Mouse (Mus musculus) myocyte (in vitro differentiated cells): ENCODE measurements at regions not wholly inside any gene's neighbourhood (a gene's known extent, or its start where the extent isn't known, plus 50 kb on each side); places are given as distances from the start of the nearest gene placed in this dataset.

ENCODE experiments used
- H3K27me3 ChIP-seq: one replicate; pipeline ENCODE4 v1.6.1; 2011; ENCODE audit not compliant: control insufficient read depth, insufficient read depth, insufficient read length
- H3K36me3 ChIP-seq: one replicate; pipeline ENCODE4 v1.6.1; 2011; ENCODE audit not compliant: control insufficient read depth, insufficient read depth
- H3K4me2 ChIP-seq: one replicate; pipeline ENCODE4 v1.6.1; 2011; ENCODE audit warnings: low read depth, control low read depth
- H3K4me3 ChIP-seq: one replicate; pipeline ENCODE4 v1.5.1; 2011; ENCODE audit warnings: mild to moderate bottlenecking, control low read depth, moderate library complexity
- H3K79me2 ChIP-seq: one replicate; pipeline ENCODE4 v1.6.1; 2011; ENCODE audit not compliant: control insufficient read depth, insufficient read depth
- H3ac ChIP-seq: one replicate; pipeline ENCODE4 v1.6.1; 2011; ENCODE audit not compliant: control insufficient read depth, insufficient read length
- CEBPB ChIP-seq: IDR thresholded peaks from 2 replicates; pipeline ENCODE4 v1.6.1; 2011; ENCODE audit warnings: mild to moderate bottlenecking, moderate library complexity; ENCODE audit not compliant: poor library complexity, insufficient read depth, severe bottlenecking
- E2F4 ChIP-seq: IDR thresholded peaks from one replicate; pipeline ENCODE4 v1.6.1; 2011; ENCODE audit warnings: mild to moderate bottlenecking, control low read depth, moderate library complexity; ENCODE audit not compliant: insufficient read depth
- MAX ChIP-seq: IDR thresholded peaks from one replicate; pipeline ENCODE4 v1.6.1; 2011; ENCODE audit warnings: low read depth, mild to moderate bottlenecking, control low read depth
- MYOD1 ChIP-seq, 3 experiments: IDR thresholded peaks; one replicate each; pipeline ENCODE4 v1.6.1; 2011; ENCODE audit warnings: control low read depth in 2 of 3, low read depth in 2 of 3, mild to moderate bottlenecking in 2 of 3, moderate library complexity in 1 of 3; ENCODE audit not compliant: insufficient read length in 2 of 3, control insufficient read depth in 1 of 3
- MYOG ChIP-seq, 3 experiments: IDR thresholded peaks; one replicate each; pipeline ENCODE4 v1.6.1; 2011; ENCODE audit warnings: control low read depth in 2 of 3, low read depth in 2 of 3, mild to moderate bottlenecking in 2 of 3; ENCODE audit not compliant: insufficient read length in 2 of 3, control insufficient read depth in 1 of 3, insufficient read depth in 1 of 3
- POLR2A ChIP-seq: IDR thresholded peaks from one replicate; pipeline ENCODE4 v1.6.1; 2011; ENCODE audit warnings: low read depth, mild to moderate bottlenecking, control low read depth, moderate library complexity; ENCODE audit not compliant: insufficient read length
- POLR2AphosphoS2 ChIP-seq: IDR thresholded peaks from one replicate; pipeline ENCODE4 v1.6.1; 2011; ENCODE audit warnings: low read depth, control low read depth; ENCODE audit not compliant: insufficient read length
- REST ChIP-seq: IDR thresholded peaks from one replicate; pipeline ENCODE4 v1.6.1; 2011; ENCODE audit warnings: mild to moderate bottlenecking, control low read depth, moderate library complexity; ENCODE audit not compliant: insufficient read depth, insufficient read length
- SRF ChIP-seq: IDR thresholded peaks from one replicate; pipeline ENCODE4 v1.6.1; 2011; ENCODE audit warnings: low read depth; ENCODE audit not compliant: control insufficient read depth, insufficient read length
- TCF12 ChIP-seq: IDR thresholded peaks from one replicate; pipeline ENCODE4 v1.6.1; 2011; ENCODE audit warnings: mild to moderate bottlenecking, control low read depth; ENCODE audit not compliant: poor library complexity, insufficient read depth, severe bottlenecking
- TCF3 ChIP-seq: IDR thresholded peaks from one replicate; pipeline ENCODE4 v1.6.1; 2011; ENCODE audit warnings: low read depth, control low read depth; ENCODE audit not compliant: insufficient read length
- USF1 ChIP-seq: IDR thresholded peaks from one replicate; pipeline ENCODE4 v1.6.1; 2011; ENCODE audit warnings: low read depth, mild to moderate bottlenecking, control low read depth, moderate library complexity

DNA sequence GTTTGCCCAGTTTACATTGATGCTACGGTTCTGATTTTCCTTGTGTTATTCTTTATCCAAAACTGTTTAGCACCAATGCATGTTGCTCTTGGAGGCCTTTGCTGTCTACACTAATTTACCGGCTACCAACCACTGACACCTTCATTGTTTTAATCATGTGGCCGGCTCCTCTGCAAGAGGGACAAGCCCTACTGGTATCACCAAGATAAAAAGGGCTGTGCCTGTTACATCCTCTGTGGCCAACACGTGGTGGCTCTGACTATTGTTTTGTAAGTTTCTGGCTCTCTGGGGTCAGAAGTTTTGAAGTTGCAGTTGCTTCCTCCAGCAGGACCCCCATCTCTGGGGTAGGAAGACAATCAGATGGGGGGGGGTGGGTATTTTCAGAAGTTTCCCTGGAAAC, 214.3 kb downstream of the Gm5426 start:
- Histone ChIP-seq H3K4me3 (no peak overlapping the region), H3K27me3 (no peaks in the 10 kb centered on the region), H3K79me2 (no peaks in the 10 kb centered on the region), H3K4me2 (no peak overlapping the region), H3ac (no peak overlapping the region), H3K36me3 (no peaks in the 10 kb centered on the region)
- TF ChIP-seq POLR2A (no peak), USF1 (no peak), E2F4 (no peak), CEBPB (no peak)

DNA sequence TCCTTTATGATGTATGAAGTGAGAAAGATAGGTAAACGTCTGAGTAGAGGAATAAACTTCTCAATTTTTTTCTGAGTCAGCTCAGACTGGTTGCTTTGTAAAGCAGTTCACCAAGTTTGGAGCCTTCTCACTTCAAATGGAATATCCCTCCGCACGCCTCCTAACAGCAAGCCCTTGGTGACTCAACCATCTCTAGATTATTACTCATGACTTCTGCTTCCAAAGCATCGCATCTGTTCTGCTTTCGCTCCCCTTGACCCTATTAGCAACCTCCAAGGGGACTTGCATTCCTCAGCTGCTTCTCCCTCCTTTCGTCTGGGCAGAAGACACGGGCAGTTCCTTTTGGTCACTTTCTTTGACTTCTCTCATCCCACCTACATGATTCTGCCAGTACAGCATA, 214.9 kb downstream of the Gm5426 start:
- H3K36me3 ChIP-seq = no peaks in the 10 kb centered on the region
- peak overlapping the region; percentile 52 for H3K4me2 ChIP-seq
- H3ac ChIP-seq = no peak overlapping the region
- no peaks in the 10 kb centered on the region for H3K79me2 ChIP-seq
- no peak overlapping the region for H3K4me3 ChIP-seq
- H3K27me3 ChIP-seq = no peaks in the 10 kb centered on the region
- TF ChIP-seq TCF3 (no peak), MYOD1 (IDR thresholded peaks at IDR 0.05; ENCODE audit: control insufficient read depth in 1 of 3, insufficient read length in 2 of 3, low read depth in 2 of 3) (peak in 1 of 3 experiments; percentile 66), CEBPB (no peak)

DNA sequence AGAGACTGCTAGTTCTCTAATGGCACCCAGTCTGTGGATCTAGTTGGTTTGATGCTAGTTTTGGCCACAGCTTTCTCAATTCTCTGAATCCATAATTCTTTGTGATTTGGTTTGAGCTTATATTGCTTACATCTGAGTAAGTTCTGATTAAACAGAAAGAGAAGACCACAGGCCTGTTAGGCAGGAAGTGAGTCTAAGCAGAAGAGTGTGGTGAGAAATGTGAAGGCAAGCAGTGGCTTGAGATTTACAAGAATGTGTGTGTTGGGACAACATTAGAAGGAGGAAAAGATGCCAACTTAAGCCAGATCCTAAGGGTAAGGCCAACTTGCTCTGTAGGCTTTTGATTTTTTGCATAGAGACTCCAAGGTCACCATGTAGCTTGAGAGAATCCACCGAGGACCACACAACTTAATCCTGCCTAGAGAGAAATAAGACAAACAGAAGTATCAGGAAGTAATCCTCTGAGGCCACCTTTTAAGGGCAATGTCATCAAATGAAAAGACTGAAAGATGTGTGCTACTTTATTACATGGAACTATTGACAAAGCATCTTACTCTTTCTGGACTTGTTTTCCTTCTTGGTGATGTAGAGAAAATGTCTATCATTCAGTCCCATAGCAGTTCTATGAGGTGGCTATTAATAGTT, 220.7 kb downstream of the Gm5426 start:
- Histone ChIP-seq H3K4me2 (no peak overlapping the region), H3K27me3 (no peaks in the 10 kb centered on the region), H3ac (no peak overlapping the region), H3K79me2 (no peaks in the 10 kb centered on the region), H3K4me3 (no peak overlapping the region), H3K36me3 (no peaks in the 10 kb centered on the region)
- TF ChIP-seq CEBPB = no peak
- no peak for TF ChIP-seq USF1
- no peak for TF ChIP-seq TCF3
- TF ChIP-seq E2F4 = no peak
- TF ChIP-seq MYOG (IDR thresholded peaks at IDR 0.05; ENCODE audit: control insufficient read depth in 1 of 3, insufficient read depth in 1 of 3, insufficient read length in 2 of 3, low read depth in 2 of 3) = no peak
- no peak for TF ChIP-seq REST

DNA sequence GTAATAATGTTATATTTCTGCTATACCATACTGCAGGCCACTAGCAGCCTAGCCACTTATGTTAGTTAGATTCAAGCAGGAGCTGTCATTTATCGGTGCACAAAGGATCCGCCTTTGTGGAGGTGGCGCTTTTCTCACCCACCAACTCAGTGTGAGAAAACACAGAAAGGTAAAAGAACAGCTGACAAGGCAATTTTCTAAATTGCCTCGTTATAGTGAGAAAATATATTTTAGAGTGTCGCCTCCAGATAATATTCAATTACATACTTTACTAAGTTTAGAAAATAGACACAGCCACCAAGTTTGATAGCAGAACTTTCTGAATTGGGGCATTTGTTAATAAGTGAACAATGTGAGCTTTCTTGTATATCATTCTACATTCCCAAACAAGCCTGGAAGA, 221.2 kb downstream of the Gm5426 start:
- no peaks in the 10 kb centered on the region for H3K36me3 ChIP-seq
- no peak overlapping the region for H3ac ChIP-seq
- no peak overlapping the region for H3K4me3 ChIP-seq
- H3K27me3 ChIP-seq = no peaks in the 10 kb centered on the region
- TF ChIP-seq TCF12 (no peak), TCF3 (no peak), SRF (no peak), MAX (no peak), POLR2AphosphoS2 (no peak), CEBPB (no peak), MYOD1 (IDR thresholded peaks at IDR 0.05; ENCODE audit: control insufficient read depth in 1 of 3, insufficient read length in 2 of 3, low read depth in 2 of 3) (no peak), REST (no peak), MYOG (IDR thresholded peaks at IDR 0.05; ENCODE audit: control insufficient read depth in 1 of 3, insufficient read depth in 1 of 3, insufficient read length in 2 of 3, low read depth in 2 of 3) (no peak), POLR2A (no peak), USF1 (no peak), E2F4 (no peak)
- H3K4me2 ChIP-seq = no peak overlapping the region
- no peaks in the 10 kb centered on the region for H3K79me2 ChIP-seq

DNA sequence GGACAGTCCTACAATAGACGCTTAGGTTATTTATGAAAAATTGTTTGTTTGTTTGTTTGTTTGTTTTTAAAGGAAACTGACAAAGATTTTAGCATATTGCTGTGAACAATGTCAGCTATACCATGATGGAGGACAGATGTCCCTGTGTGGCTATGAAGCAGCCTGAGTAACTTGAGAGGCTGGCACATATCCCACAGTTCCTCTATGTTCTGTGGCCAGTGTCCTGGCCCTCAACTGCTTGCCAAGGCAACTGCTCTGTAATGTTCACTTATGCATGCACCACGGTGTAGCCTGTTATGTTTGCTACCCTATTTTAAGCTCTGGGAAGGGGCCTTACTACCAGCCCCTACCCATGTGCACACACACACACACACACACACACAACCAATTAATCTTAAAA, 222.6 kb downstream of the Gm5426 start:
- Histone ChIP-seq H3K4me2 (no peak overlapping the region), H3K79me2 (no peaks in the 10 kb centered on the region), H3K27me3 (no peaks in the 10 kb centered on the region), H3K36me3 (no peaks in the 10 kb centered on the region), H3K4me3 (no peak overlapping the region), H3ac (no peak overlapping the region)
- no peak for TF ChIP-seq POLR2AphosphoS2
- no peak for TF ChIP-seq TCF3
- no peak for TF ChIP-seq USF1
- TF ChIP-seq POLR2A = no peak

DNA sequence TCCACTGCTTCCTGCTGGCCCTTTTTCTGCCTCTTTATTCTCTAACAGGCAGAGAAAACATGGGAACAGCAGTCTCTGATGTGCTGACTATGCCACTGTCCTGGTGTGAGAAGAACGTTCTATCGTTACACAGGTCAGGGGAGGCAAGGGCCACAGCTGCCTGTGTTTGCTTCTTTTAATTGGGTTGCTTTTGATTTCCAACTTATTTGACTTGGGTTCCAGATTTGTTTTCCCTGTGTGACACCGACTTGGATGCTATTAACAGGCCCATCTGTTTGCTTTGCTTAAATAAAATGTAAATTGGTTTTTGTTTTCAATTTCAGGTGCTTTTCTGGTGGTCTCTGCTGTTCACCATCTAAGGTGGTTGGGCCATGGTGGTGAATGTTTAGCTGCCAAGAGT, 225.8 kb downstream of the Gm5426 start:
- no peak overlapping the region for H3K4me3 ChIP-seq
- TF ChIP-seq TCF12 = no peak
- TF ChIP-seq REST = no peak
- TF ChIP-seq MAX = no peak
- TF ChIP-seq MYOD1 (IDR thresholded peaks at IDR 0.05; ENCODE audit: control insufficient read depth in 1 of 3, insufficient read length in 2 of 3, low read depth in 2 of 3) = no peak
- TF ChIP-seq SRF = no peak
- TF ChIP-seq E2F4 = no peak
- no peak for TF ChIP-seq MYOG (IDR thresholded peaks at IDR 0.05; ENCODE audit: control insufficient read depth in 1 of 3, insufficient read depth in 1 of 3, insufficient read length in 2 of 3, low read depth in 2 of 3)
- no peak for TF ChIP-seq POLR2AphosphoS2
- no peak for TF ChIP-seq TCF3
- no peak for TF ChIP-seq USF1
- TF ChIP-seq POLR2A = no peak
- no peak for TF ChIP-seq CEBPB
- no peak overlapping the region for H3ac ChIP-seq
- H3K27me3 ChIP-seq = no peaks in the 10 kb centered on the region
- H3K36me3 ChIP-seq = no peaks in the 10 kb centered on the region
- no peaks in the 10 kb centered on the region for H3K79me2 ChIP-seq
- H3K4me2 ChIP-seq = no peak overlapping the region
